Mouse (Mus musculus) layer of hippocampus, adult 11-12 months (tissue): Measurements from ENCODE around the gene Wfdc21.

Experiments
- DNase-seq: peaks from one replicate; pipeline ENCODE4 v3.0.0; 2022; ENCODE audit warnings: low spot score

Gene Wfdc21

GRCm38 (mm10) chr11:83753581-83754181 lies 6.9 kb downstream of the Wfdc21 start, which contains the start of gene Heatr6:
Gene Heatr6, plus strand, starts transcription at chr11:83753696.
- peak; percentile 92 for DNase-seq

- DNase-seq: no peak
Observed at GRCm38 (mm10) chr11:83754227-83754626, 7.5 kb downstream of the Wfdc21 start.

GRCm38 (mm10) chr11:83767306-83767705 lies 20.6 kb downstream of the Wfdc21 start:
- no peak for DNase-seq

- DNase-seq: no peak
Observed at GRCm38 (mm10) chr11:83768976-83769375, 22.2 kb downstream of the Wfdc21 start.

- no peak for DNase-seq
Observed at GRCm38 (mm10) chr11:83771014-83771413, 24.3 kb downstream of the Wfdc21 start.

GRCm38 (mm10) chr11:83772341-83772740 lies 25.6 kb downstream of the Wfdc21 start:
- no peak for DNase-seq

- no peak for DNase-seq
Observed at GRCm38 (mm10) chr11:83773691-83774090, 27.0 kb downstream of the Wfdc21 start.

GRCm38 (mm10) chr11:83774324-83774723 lies 27.6 kb downstream of the Wfdc21 start:
- no peak for DNase-seq

- DNase-seq: no peak
Observed at GRCm38 (mm10) chr11:83776798-83777197, 30.1 kb downstream of the Wfdc21 start.

GRCm38 (mm10) chr11:83783931-83784600 lies 37.3 kb downstream of the Wfdc21 start:
- DNase-seq: no peak

- DNase-seq: peak; percentile 33
Observed at GRCm38 (mm10) chr11:83784661-83785060, 37.9 kb downstream of the Wfdc21 start.

GRCm38 (mm10) chr11:83785366-83785765 lies 38.6 kb downstream of the Wfdc21 start:
- peak; percentile 52 for DNase-seq

GRCm38 (mm10) chr11:83786835-83787234 lies 40.1 kb downstream of the Wfdc21 start:
- DNase-seq: no peak

GRCm38 (mm10) chr11:83787401-83788021 lies 40.8 kb downstream of the Wfdc21 start:
- no peak for DNase-seq

- no peak for DNase-seq
Observed at GRCm38 (mm10) chr11:83788331-83788730, 41.6 kb downstream of the Wfdc21 start.

GRCm38 (mm10) chr11:83789259-83789658 lies 42.5 kb downstream of the Wfdc21 start:
- peak; percentile 24 for DNase-seq

GRCm38 (mm10) chr11:83791133-83791532 lies 44.4 kb downstream of the Wfdc21 start:
- no peak for DNase-seq

GRCm38 (mm10) chr11:83792316-83792914 lies 45.7 kb downstream of the Wfdc21 start:
- DNase-seq: no peak

- no peak for DNase-seq
Observed at GRCm38 (mm10) chr11:83793264-83793663, 46.5 kb downstream of the Wfdc21 start.

GRCm38 (mm10) chr11:83796112-83796511 lies 49.4 kb downstream of the Wfdc21 start:
- no peak for DNase-seq

- DNase-seq: no peak
Observed at GRCm38 (mm10) chr11:83796980-83797608, 50.4 kb downstream of the Wfdc21 start.

GRCm38 (mm10) chr11:83799871-83800430 lies 53.2 kb downstream of the Wfdc21 start:
- no peak for DNase-seq
